ENCODE assay signal across 22 mouse cellular contexts in the genomic region with DNA sequence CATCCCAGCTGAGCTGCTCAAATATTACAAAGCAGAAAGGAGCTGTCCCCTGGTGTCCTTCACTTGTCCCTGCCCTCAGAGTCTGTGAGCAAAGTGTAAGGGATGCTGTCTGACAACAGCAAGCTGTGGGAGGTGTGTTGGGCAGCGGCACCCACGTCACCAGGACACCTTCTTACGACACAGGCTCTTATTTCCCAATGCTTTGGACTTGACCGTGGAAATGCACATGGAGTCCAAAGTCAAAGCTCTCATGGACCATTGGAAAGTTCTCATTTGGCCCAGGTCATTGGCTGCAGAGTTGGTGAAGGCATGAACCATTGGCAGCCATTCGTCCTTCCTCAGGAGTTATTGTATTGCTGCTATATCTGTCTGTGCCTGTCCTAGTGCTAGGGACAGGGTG. TPM values are rescaled to one million over a fixed set of nuclear protein-coding genes. Genes with fewer than 3 reads are reported as not detected.
"Had no signal": no experiment of that assay in that cellular context is flagged by ENCODE, and none has a peak within 500 bp of the region (broad histone marks: within the 10 kb centered on the region; RNA-seq: fewer than 3 reads in every experiment).

No protein-coding gene starts in this region.

- H3K4me2 ChIP-seq: limb, embryonic 13.5 days; liver, embryonic 15.5 days; midbrain, embryonic 12.5 days; midbrain, embryonic 15.5 days; neural tube, embryonic 12.5 days; neural tube, embryonic 15.5 days; stomach, embryonic 15.5 days had no signal

- ATAC-seq: midbrain, embryonic 15.5 days had no signal

- H3K27me3 ChIP-seq: limb, embryonic 13.5 days; liver, embryonic 15.5 days; midbrain, embryonic 12.5 days; midbrain, embryonic 15.5 days; neural tube, embryonic 12.5 days; stomach, embryonic 15.5 days had no signal

- H3K36me3 ChIP-seq: limb, embryonic 10.5 days; limb, embryonic 13.5 days; liver, embryonic 15.5 days; midbrain, embryonic 12.5 days; midbrain, embryonic 15.5 days; neural tube, embryonic 12.5 days; neural tube, embryonic 15.5 days; stomach, embryonic 15.5 days had no signal

- H3K9ac ChIP-seq: limb, embryonic 13.5 days; liver, embryonic 15.5 days; midbrain, embryonic 12.5 days; midbrain, embryonic 15.5 days; neural tube, embryonic 12.5 days; neural tube, embryonic 15.5 days; stomach, embryonic 15.5 days had no signal

- H3K4me3 ChIP-seq: limb, embryonic 10.5 days; limb, embryonic 13.5 days; liver, embryonic 15.5 days; midbrain, embryonic 12.5 days; midbrain, embryonic 15.5 days; neural tube, embryonic 12.5 days; neural tube, embryonic 15.5 days; stomach, embryonic 15.5 days had no signal

- H3K27ac ChIP-seq: kidney, postnatal 0 days; limb, embryonic 10.5 days; limb, embryonic 13.5 days; liver, embryonic 15.5 days; macrophage; midbrain, embryonic 12.5 days; midbrain, embryonic 15.5 days; neural tube, embryonic 12.5 days; neural tube, embryonic 15.5 days; stomach, embryonic 15.5 days had no signal

- DNase-seq: kidney, adult 18-20 months; kidney, postnatal 25 days; liver; lung, adult 2 months; lung, postnatal 14 days; right cerebral cortex, adult 18-20 months; right cerebral cortex, postnatal 14 days; right cerebral cortex, postnatal 4 days; spleen, adult 18-20 months; thymus, postnatal 36 days had no signal

- H3K4me1 ChIP-seq: limb, embryonic 13.5 days; liver, embryonic 15.5 days; midbrain, embryonic 12.5 days; midbrain, embryonic 15.5 days; neural tube, embryonic 12.5 days; neural tube, embryonic 15.5 days; stomach, embryonic 15.5 days had no signal

- H3K9me3 ChIP-seq: limb, embryonic 10.5 days; limb, embryonic 13.5 days; liver, embryonic 15.5 days; midbrain, embryonic 12.5 days; midbrain, embryonic 15.5 days; neural tube, embryonic 12.5 days; neural tube, embryonic 15.5 days; stomach, embryonic 15.5 days had no signal

RNA-seq across cellular contexts. Expression of a gene that starts 5.6 kb away (rescaled TPM):
- total RNA-seq: layer of hippocampus, postnatal 14 days; left cerebral cortex, postnatal 14 days had no signal
- polyA plus RNA-seq: midbrain, embryonic 15.5 days; neural tube, embryonic 15.5 days had no signal
